Mouse (Mus musculus) liver, adult 10 weeks (tissue): Measurements from ENCODE around the gene Colec11. TPM values are rescaled to one million over a fixed set of nuclear protein-coding genes. Genes with fewer than 3 reads are reported as not detected.

Source experiments
- polyA plus RNA-seq: library from polyadenylated mRNA; stranded (reverse); fragments of 350-450 nt; fragmentation: Illumina TruSeq; extraction: RNeasy Lipid Tissue Mini Kit (QIAGEN cat#74804); gene quantifications from one replicate; pipeline ENCODE4 v1.2.3, GENCODE M21; 2014; ENCODE audit warnings: low read depth, low replicate concordance

The Colec11 gene
- 13.3 TPM for polyA plus RNA-seq

DNA sequence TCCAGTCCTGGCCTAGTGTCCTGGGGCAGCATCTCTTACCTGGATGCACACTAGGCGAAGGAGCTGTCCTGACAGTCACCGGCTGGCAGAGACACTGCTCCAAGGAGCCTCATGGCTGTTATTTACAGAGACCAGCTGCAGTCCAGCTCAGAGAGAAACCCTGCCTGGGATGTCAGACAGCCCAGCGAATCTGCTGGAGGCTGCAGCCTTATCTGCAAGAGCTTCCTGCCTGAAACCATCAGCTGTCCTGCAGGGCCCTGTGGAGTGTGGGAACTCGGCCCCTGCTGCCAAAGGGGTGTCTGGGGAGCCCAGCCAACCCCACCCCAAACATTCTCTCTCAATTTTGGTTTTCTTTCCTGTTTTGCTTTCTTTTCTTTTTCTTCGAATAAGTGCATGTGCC lies at the start of gene Colec11:
Gene Colec11 (minus strand): TSS at position 183 of the 400 bp plus-strand sequence.

DNA sequence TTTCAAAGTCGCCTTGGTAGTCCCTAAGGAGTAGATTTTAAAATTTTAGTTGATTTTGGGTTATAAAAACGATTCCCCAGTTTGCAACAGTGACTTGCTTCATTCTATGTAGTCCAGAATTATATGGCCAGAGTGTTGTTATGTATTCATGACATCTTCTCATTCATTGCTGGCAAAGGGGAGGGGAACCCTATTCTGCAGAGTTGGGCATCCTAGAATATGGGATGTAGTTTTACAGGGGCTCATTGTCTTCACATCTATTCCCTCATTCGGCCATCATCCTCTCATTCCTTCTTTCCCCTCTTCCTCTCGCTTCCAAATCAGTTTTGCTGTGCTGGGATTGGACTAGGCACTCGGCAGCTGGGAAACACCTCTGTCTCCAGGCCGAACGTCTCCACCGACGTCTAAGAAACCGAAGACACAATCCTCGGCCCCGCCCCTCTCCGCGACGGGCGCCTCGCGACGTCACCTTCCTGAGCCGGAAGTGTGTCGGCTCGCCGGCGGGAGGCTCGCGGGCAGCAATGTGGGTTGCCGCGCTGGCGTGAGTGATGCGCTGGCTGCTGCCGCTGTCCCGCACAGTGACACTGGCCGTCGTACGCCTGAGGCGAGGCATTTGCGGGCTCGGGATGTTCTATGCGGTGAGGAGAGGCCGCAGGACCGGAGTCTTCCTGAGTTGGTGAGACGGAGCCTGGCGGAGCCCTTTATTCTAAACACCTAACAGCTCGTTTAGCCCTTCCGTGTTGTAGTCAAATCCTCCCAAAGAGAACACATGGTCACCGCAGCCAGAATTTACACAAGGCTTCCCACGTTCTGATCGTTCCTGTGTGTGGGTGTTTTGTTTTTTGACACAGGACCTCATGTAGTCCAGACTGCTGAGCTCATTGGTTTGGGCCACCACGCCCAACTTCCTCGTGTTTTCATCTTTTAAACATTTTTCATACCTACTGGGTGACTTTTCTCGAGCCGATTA lies 26.2 kb upstream of the Colec11 start, which contains the start of gene Rnaseh1:
Gene Rnaseh1 (plus strand): TSS at position 462 of the 970 bp plus-strand sequence.

DNA sequence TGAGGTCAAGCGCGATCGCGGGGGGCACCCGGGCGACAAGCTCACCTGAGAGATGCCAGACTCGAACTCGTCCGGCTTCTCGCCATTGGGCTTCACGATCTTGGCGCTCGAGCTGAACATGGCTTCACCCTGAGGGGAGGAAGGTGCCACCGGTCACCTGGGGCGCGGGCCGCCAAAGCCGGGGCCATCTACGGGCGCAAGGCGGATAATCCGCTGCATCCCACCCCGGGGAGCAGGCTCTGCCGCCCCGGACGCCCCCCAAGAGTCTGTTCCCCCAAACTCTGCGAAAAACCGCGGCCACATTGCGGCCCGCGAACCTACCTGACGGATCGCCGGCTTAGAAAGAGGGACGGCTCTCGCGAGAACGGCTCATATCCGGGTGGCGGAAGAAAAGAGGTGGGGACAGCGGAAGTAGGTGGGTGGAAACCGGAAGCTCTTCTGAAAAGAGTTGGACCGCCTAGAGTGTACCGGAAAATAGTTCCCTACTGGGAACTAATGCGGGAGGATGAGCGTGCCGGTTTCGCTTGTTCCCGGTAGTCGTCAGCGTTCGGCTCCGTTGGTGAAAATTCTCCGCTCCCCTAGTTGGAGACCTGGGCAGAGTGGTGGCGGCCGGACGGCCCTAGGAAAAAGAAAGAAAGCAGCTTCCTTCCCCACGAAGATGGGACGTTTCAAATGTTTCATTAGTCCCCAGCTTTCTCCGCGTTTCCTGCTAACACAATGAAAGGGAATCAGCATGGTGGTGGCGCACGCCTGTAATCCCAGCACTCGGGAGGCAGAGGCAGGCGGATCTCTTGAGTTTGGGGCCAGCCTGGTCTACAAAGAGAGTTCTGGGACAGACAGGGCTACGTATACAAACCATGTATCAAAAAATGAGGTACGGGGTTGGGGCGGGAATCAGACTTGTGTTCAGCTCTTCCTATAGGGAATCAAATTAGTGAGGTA lies 12.6 kb upstream of the Colec11 start, which contains the start of gene Rps7:
Gene Rps7 (minus strand): TSS at position 419 of the 942 bp plus-strand sequence.

GRCm38 (mm10) chr12:28582423-28582822 lies 40.8 kb downstream of the Colec11 start, which contains the start of gene Allc:
TSS of gene Allc (minus strand) at chr12:28582523.

DNA sequence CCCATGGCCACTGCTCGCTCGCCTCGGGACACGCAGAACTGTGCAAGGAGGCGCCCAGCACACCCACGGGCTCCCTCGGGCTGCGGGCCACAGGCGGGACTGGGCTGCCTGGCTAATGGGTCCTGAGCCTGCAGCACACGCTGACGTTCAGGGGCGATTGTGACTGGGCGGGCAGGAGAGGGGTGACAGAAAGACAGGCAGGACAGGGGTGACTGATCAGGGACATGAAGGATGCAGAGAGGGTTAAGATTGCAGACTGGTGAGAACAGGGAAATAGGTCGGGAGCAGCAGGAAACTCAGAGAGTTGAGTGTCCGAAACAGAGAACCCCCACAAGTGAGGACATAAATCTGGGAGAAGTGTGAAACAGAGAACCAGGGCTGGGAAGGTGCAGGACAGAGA lies 70.9 kb downstream of the Colec11 start, which contains the start of gene Dcdc2c:
Gene Dcdc2c (minus strand): TSS at position 101 of the 400 bp plus-strand sequence.

Other genes starting within 250 kb of the Colec11 start
- gene Dcdc2c, start 71.0 kb downstream of the Colec11 start, polyA plus RNA-seq, result not detected
- not detected for gene Allc, start 40.9 kb downstream of the Colec11 start, polyA plus RNA-seq
- gene Rps7, start 12.6 kb upstream of the Colec11 start, polyA plus RNA-seq, result 275 TPM
- gene Rnaseh1, start 26.2 kb upstream of the Colec11 start, polyA plus RNA-seq, result 1.5 TPM
- gene Adi1, start 51.9 kb upstream of the Colec11 start, polyA plus RNA-seq, result 363 TPM
- gene Trappc12, start 127.1 kb upstream of the Colec11 start, polyA plus RNA-seq, result 7.5 TPM
- 2.0 TPM for gene Eipr1, start 128.4 kb upstream of the Colec11 start, polyA plus RNA-seq